8 mouse cellular contexts compared by ENCODE assay signal in genomic region chr10:78069101-78070011, GRCm38 (mm10). TPM values are rescaled to one million over a fixed set of nuclear protein-coding genes. Genes with fewer than 3 reads are reported as not detected.
A peak's percentile ranks its signal among the peaks of the same experiment; 100 is the strongest.
DNase-seq lines count a peak whose midpoint lies in the region; ATAC-seq lines count a peak whose summit lies in the region.

Gene Icosl, plus strand, starts transcription at chr10:78069302.

- peak; percentile 93 for DNase-seq in adrenal gland, adult 2 months
- DNase-seq in embryo, embryonic 10 days (ENCODE audit: low spot score): peak; percentile 81
- peak; percentile 83 for DNase-seq in limb, embryonic 10.5 days (ENCODE audit: low spot score)
- peak; percentile 78 for DNase-seq in midbrain, embryonic 10.5 days (ENCODE audit: low spot score)
- peak; percentile 56 for DNase-seq in skeletal muscle tissue, adult 2 months (ENCODE audit: low read depth, low spot score)
- DNase-seq in yolk sac, embryonic 10.5 days (ENCODE audit: low spot score): peak; percentile 77

- ATAC-seq in granulocyte monocyte progenitor cell, adult 5-6 weeks (replicated peaks; ENCODE audit: poor library complexity, severe bottlenecking): peak; percentile 85
- ATAC-seq in intestine, embryonic 15.5 days: peak; percentile 96

- H3K36me3 ChIP-seq in intestine, embryonic 15.5 days: no peaks in the 10 kb centered on the region
- no peaks in the 10 kb centered on the region for H3K36me3 ChIP-seq in limb, embryonic 10.5 days
- no peaks in the 10 kb centered on the region for H3K36me3 ChIP-seq in midbrain, embryonic 10.5 days

- no peaks in the 10 kb centered on the region for H3K9me3 ChIP-seq in intestine, embryonic 15.5 days
- H3K9me3 ChIP-seq in limb, embryonic 10.5 days (replicated peaks): no peaks in the 10 kb centered on the region
- H3K9me3 ChIP-seq in midbrain, embryonic 10.5 days (replicated peaks): no peaks in the 10 kb centered on the region

- H3K27me3 ChIP-seq in intestine, embryonic 15.5 days (replicated peaks): peaks cover 8% of the 10 kb centered on the region; the same call in 1 of the 2 replicates
- peaks cover 43% of the 10 kb centered on the region for H3K27me3 ChIP-seq in limb, embryonic 10.5 days (ENCODE audit: low read depth, poor library complexity, severe bottlenecking)
- peaks cover 45% of the 10 kb centered on the region for H3K27me3 ChIP-seq in midbrain, embryonic 10.5 days (ENCODE audit: low read depth, poor library complexity, severe bottlenecking)

- H3K4me3 ChIP-seq in intestine, embryonic 15.5 days (replicated peaks): peak within 1 kb of the TSS; percentile 70
- peak within 1 kb of the TSS; percentile 70 for H3K4me3 ChIP-seq in limb, embryonic 10.5 days
- H3K4me3 ChIP-seq in midbrain, embryonic 10.5 days: peak within 1 kb of the TSS; percentile 75

- peak within 1 kb of the TSS; percentile 98 for H3K4me2 ChIP-seq in intestine, embryonic 15.5 days (replicated peaks)

- H3K27ac ChIP-seq in intestine, embryonic 15.5 days: peak within 1 kb of the TSS; percentile 49; the same call in 1 of the 2 replicates
- peak within 1 kb of the TSS; percentile 84 for H3K27ac ChIP-seq in limb, embryonic 10.5 days
- H3K27ac ChIP-seq in midbrain, embryonic 10.5 days (replicated peaks): peak within 1 kb of the TSS; percentile 74

- peaks cover 12% of the 10 kb centered on the region for H3K4me1 ChIP-seq in intestine, embryonic 15.5 days (replicated peaks)
- peaks cover 19% of the 10 kb centered on the region for H3K4me1 ChIP-seq in limb, embryonic 10.5 days
- peaks cover 29% of the 10 kb centered on the region for H3K4me1 ChIP-seq in midbrain, embryonic 10.5 days

- peak within 1 kb of the TSS; percentile 68 for H3K9ac ChIP-seq in intestine, embryonic 15.5 days

- under 1% methylated on average over 66 of the region's 66 CpGs for WGBS in intestine, embryonic 15.5 days
- WGBS in limb, embryonic 10.5 days: under 1% methylated on average over 66 of the region's 66 CpGs
- WGBS in midbrain, embryonic 10.5 days: under 1% methylated on average over 66 of the region's 66 CpGs

RNA-seq across cellular contexts. Expression of gene Icosl, which starts in this region (rescaled TPM):
- 10 to 100 TPM; 14.9 to 16.4 TPM for total RNA-seq in adrenal gland, adult 2 months (2021)
- polyA plus RNA-seq in adrenal gland, adult 2 months (2012; rRNA removed): 22.8 and 32.0 TPM in 2 replicates
- total RNA-seq in granulocyte monocyte progenitor cell, adult 5-6 weeks (2014; fragmentation: Nextera tagmentation): 7.4 and 8.5 TPM in 2 replicates
- total RNA-seq in granulocyte monocyte progenitor cell, adult 5-6 weeks (2017): 0.57 and 2.9 TPM in 2 replicates
- 4.7 and 4.8 TPM in 2 replicates for polyA plus RNA-seq in intestine, embryonic 15.5 days (2015; fragmentation: Nextera tagmentation; extraction: Ambion mirVana)
- polyA plus RNA-seq in limb, embryonic 10.5 days (2016; fragmentation: Nextera tagmentation; extraction: Ambion mirVana): 2.5 and 2.6 TPM in 2 replicates
- 2.2 and 2.6 TPM in 2 replicates for polyA plus RNA-seq in midbrain, embryonic 10.5 days (2016; fragmentation: Nextera tagmentation; extraction: Ambion mirVana)

Comparison
In these comparisons a context has a peak if more than half of its experiments do, and no peak if none do; other contexts are left out.
1. Peak in every context shown above with its lines: DNase-seq, ATAC-seq, H3K4me3 ChIP-seq and H3K27ac ChIP-seq.